Mouse (Mus musculus): ENCODE results near the gene Rufy4.

Rufy4 gene

DNA sequence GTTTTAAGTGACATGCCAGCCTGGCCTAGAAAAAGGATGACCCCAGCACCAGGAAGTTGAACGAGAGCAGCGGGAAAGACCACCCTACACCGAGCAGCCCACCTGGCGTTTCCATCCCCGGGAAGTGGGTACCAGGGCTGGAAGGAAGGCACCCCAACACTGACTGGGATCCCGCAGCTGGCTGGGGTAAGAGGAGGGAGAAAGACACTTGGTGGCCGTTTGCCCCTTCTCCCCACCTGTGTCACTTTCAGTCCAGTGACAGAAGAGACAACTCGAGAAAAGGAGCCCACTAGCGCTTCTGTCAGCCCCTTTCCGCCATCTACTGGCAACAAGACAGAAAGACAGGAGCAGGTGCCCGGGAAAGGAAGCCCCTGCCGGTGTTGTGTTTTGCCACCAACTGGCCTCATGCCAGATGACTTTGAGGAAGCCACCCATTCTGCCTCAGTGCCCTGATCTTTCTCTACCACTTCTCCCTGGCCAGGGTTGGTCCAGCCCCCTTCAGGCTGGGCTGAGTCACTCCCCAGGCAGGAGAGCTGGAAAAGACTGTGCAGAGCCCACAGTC is at the start of gene Rufy4:
Rufy4 (plus strand) TSS at position 551 of the 562 bp plus-strand sequence.
- DNase-seq, result peak; percentile 81 to 84

DNA sequence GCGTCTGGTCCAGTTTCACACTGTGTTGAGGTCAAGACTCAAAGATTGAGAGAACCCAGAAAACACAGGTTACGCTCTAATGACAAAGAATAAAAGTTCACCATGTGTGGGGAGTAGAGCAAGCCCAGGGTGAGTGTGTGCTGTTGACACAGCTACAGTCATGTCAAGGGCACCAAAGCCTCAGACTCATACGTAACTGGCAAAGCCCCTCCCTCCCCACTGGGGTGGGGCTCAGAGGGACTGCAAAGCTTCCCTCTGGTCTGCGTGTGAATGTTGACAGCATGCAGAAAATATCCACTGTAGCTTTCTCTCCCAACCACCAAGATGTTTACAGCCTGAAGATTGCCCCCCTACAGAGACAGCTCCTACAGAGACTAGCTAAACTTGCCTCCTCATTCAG is 49.1 kb upstream of the Rufy4 start:
- DNase-seq, result no peak

DNA sequence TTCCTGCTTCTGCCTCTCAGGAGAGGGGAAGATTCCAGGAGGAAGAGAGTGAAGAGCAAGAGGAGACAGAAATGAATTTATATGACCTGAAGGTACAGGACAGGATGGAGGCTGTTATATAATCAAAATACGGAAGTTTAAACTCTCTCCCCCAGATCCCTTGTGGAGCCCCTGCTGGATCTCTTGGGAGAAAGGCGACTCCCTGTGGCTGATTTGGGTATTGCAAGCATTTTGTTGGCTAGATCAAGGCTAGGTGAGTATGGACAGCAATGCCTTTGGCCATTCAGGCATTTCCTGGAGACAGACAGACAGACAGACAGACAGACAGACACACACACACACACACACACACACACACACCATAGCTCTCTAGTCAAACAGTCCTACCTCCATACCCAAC is 48.0 kb upstream of the Rufy4 start:
- peak; percentile 62 to 74 for DNase-seq

DNA sequence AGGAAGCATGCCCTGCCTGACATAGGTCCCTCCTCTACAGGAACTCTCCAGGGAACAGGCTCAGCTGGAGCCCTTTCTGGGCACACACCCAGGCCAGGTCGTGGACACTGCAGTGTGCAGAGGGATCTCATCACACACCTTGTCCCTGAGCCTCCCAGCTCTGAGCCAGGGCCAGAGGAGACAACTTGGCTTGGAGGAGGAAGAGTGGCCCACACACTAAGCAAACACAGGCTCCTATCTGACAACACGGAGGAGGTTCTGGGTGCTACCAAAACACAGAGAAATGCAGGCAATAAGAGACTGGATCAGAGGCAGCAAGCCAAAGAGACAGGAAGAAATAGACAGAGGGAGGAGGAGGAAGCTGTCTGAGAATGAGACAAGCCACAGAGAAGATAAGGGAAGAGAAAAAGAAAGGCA is 43.8 kb upstream of the Rufy4 start:
- DNase-seq, result no peak

DNA sequence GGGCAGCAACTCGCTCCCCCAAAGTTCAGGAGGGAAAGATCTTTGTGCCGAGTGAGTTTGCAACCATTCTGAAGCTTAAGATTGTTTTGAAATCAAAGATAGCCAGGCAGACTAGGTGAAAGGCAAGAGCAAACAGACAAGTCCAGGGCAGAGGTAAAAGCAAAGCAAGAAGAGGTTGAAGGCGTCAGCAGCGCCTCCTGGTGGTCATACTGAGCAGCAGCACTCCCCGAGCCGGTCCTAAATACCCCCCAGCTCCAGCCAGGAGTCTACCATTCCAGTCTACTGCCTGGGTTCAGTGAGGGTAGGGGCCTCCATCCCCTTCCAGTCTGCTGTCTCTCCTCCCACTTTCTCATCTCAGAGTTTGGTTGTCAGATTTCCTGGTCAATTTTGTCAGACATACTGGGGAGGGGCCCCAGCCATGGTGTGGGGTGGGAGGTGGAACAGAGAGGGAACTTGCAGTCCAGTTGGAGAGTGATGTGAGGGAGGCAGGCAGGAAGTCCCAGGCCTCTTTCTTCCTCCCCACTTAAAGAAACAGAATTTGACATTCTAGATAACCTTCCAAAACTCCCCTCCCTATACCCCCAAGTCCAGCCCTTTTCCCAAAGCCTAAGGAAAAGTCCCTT is 42.4 kb upstream of the Rufy4 start:
- peak; percentile 32 to 63 for DNase-seq

DNA sequence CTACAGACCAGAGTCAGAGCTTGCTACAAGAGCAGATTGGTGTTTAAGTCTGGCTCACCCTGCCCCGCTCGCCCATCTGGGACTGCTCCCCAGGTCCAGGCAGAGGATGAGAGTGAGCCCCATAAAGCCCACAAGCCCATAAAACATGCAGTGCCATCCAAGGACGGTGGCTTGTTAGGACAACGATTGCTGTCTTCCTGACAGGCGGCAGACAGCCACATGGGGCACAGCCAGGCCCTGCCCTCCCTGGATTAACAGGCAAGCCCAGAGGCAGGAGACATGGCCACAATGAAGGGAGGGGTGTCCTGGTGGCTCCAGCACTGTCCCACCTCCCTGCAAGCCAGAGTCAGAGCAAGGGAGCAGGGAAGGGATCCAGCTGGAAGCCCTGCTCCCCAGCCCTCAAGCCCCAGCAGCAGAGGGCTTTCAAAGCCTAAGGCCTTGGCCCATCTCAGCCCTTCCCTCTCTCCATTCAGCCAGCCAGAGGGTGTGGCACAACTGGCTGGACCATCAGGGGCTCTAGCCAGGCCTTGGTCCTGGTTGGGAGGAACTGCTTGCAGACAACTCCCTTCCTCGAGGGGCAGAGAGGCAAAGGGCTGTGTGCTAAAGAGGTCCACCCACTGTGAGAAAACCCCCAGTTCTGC is 41.2 kb upstream of the Rufy4 start:
- no peak for DNase-seq

DNA sequence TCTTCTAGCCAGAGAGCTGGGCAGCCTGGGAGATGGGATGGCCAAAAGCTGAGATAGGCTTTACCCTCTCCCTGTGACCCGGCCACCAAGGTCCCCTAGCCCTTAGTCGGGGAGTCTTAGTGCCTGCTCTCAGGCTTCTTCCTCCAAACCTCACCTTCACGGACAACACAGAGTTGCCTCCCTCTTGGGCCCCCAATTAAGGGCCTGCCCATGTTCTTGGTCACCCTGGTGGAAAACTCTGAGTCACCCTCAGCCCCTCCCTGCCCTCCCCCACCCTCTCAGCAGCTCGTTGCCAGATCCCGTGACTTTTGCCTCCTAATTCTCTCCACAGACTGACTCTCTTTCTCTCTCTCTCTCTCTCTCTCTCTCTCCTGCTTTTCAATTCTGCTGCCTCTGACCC is 40.6 kb upstream of the Rufy4 start:
- DNase-seq, result no peak

DNA sequence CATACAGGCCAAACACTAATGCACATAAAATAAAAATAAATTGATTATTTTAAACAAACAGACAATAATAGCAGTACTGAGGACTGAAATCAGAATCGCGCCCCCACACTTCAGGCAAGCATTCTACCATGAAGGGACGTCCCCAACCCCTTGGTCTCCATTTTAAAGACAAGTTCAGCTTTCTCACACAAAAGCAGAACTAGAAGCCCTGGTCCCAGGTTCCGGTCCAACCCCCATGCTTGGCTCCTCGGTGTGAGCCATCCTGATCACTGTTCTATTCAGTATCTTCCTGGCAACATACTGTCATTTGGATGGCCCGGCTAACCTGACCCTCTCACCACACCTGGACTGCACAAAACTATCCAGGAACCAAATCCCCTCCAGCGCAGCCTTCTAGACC is 39.8 kb upstream of the Rufy4 start:
- no peak for DNase-seq

DNA sequence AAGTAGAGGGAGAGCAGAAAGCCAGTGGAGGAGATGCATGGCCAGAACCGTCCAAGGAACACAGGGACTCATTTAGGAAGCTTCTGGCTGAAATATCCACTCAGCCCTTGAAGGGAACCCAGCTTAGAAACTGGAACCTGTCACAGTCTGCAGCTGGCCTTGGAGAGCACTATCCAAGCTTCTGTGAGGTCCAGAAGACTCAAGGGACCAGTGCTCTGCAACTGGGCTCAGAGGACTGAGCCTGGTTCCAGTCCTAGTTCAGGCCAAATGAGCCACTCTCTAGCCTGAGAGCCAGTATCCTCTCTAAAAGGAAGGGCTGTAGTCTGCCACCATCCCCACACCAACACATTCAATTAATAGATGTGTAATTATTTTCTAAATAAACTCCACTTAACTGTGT is 36.8 kb upstream of the Rufy4 start:
- no peak for DNase-seq

DNA sequence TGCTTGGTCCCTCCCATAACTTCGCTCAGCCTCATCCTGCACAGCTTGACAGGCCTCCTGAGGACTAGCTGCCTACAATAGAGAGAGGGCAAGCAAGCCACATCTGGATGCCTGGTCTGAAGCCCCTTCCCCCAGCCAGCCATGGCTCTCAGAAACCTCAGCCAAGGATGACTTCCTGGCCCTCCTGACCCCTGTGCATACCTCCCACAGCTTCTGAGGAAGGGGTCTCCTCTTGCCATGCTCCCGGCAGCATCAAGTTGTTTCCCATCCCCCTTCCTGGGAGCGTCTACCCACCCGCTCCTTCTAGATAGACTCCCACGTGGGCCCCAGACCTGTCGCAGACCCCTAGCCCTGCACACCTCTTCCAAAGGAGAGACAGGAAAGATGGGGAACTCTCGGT is 35.0 kb upstream of the Rufy4 start:
- DNase-seq, result no peak

DNA sequence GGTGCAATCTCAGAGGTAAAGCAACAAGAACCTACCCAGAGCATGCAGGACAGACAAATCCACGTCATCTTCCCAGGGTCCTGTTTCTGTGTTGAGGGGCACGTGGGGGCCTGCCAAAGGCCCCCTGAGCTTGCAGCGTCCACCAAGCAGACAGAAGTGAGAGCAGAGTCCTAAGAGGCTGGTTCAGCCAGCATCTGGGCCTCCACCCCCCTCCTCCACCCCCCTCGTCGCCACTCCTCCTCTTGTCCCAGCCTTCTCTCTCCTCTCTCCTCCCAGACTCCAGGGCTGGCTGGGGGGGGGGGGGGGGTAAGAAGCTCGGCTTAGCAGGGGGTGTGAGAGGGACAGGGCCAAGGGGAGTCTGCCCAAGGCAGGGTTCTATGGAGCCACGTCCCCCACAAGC is 34.2 kb upstream of the Rufy4 start:
- DNase-seq, result no peak

DNA sequence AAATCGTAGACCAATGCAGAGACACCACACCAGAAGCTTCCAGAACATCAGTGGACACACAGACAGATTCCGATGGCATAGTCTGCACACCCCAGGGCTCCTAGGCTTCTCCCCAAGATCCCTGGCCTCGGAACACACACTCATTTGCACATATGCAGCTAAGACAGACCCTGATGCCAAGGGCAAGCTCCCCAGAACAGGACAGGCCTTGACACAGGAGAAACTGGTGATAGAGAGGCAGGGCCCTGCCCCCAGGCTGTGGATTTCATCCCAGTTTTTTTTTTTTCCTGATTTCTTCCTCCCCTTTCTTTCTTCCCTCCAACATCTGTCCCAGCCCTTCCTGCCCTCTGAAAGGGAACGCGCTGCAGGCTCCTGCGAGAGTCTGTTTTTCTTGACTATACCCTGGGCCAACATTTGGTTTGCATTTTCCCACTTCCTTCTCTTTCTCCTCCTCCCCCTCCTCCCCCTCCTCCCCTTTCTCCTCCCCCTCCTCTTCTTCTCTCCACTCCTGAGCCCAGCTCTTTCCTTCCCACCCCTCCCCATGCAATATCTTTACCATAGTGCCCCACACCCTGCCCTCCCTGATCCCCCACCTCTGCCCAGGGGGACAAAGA is 33.6 kb upstream of the Rufy4 start:
- DNase-seq, result no peak

DNA sequence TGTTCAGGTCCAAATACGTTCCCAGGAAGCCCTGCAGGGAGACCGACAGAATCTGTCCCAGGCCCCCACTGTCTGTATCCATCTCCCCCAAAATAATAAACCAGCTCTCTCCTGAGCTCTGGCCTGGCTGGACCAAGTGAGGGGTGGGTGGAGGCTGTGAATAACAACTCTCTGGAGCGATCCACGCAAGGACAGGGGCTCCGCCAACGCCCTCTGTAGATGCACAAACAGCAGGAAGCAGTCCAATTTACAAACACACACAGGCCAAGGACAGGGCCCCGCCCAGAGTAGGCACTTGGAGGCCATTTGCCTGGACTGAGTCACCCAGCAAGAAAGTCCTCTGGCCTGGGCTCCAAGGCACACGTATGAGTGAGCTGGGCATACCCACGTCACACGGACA is 33.1 kb upstream of the Rufy4 start:
- DNase-seq, result no peak

DNA sequence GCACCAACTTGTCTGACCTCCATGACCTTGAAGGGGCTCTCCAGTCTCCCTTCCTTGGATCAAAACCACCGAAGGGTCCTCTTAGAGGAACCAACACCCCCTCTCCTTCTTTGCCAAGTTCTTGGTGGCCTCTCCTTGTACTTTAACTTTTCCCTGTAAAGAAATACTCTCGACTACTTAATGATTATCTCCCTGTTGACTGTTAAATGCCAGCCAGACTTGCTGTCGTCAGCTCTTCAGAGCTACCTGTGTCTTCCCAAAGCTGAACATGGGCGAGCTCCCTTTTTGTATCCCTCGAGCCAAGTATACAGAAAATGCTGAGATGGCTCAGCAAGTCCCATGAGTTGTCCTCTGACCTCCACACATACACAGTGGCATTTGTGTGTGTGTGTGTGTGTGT is 31.9 kb upstream of the Rufy4 start:
- DNase-seq, result no peak

DNA sequence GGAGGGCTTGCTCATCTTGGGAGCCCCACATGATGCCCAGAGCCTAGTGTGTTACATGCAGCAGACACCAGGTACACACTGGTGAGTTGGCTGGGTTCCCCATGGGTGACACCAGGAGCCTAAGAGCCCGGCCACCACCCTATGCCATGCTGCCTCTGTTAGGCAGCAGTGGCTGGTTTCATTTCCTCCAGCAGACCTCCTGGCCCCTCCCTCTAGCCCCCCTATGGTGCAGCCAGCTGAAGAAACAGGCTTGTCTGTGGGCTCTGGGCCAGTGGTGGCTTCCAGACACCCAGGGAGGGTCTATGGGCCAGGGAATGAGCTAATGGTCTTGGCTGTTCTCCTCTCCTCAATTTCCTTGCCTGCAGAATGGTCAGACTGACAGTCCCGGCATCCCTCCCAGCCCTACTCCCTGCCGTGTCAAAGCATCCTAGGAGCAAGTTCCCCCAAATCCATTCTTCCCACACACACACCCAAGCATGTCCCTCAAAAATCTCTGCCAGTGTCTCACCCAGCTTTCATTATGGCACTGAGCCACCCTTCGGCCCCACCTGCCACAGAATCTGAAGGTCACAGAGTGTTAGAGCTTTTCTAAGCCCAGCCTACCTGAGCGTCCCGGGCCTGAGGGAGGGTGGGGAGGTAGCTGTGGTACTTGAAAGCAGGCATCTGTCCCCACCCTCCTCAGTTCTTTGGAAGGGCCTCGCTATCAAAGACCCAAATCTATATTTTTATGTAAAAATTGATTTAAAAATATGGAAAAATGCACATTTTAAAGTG is 30.7 kb upstream of the Rufy4 start:
- DNase-seq, result peak; percentile 79 to 91

DNA sequence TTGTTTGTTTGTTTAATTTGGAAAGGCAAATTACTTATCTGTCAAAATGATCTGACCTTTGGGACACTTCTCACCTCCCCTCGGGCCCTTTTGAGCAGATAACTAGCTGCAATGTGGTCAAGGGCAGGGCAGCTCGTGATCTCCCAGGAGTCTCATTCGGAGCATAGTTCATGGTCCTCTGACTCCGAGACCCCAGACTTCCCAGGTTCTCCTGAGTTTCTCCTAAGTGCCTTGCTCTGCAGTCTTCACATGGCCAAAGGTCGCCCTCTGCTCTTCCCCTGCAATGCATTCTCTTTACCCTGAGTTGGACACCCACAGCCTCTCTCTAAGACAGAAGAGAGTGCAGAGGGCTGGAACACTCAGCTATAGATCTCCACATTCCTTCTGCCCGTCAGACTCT is 30.0 kb upstream of the Rufy4 start:
- DNase-seq, result no peak

DNA sequence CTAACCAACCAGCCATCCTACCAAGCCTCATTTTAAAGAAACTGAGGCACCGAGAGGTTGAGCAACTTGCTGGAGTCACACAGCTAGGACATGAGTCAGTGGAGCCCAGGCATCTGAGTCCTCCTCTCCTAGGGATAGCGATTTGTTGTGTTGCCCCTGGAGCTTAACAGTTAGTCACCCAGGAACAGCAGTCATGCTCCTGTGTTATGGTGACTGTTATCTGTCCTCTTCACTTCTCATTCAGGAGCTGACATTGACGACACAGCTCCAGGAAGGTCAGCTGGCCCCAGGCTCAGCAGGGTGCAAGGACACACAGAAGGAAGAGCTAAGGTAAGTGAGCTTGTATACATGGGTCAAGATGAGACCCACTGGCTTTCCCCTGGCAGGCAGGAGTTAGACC is 29.6 kb upstream of the Rufy4 start:
- DNase-seq, result no peak

DNA sequence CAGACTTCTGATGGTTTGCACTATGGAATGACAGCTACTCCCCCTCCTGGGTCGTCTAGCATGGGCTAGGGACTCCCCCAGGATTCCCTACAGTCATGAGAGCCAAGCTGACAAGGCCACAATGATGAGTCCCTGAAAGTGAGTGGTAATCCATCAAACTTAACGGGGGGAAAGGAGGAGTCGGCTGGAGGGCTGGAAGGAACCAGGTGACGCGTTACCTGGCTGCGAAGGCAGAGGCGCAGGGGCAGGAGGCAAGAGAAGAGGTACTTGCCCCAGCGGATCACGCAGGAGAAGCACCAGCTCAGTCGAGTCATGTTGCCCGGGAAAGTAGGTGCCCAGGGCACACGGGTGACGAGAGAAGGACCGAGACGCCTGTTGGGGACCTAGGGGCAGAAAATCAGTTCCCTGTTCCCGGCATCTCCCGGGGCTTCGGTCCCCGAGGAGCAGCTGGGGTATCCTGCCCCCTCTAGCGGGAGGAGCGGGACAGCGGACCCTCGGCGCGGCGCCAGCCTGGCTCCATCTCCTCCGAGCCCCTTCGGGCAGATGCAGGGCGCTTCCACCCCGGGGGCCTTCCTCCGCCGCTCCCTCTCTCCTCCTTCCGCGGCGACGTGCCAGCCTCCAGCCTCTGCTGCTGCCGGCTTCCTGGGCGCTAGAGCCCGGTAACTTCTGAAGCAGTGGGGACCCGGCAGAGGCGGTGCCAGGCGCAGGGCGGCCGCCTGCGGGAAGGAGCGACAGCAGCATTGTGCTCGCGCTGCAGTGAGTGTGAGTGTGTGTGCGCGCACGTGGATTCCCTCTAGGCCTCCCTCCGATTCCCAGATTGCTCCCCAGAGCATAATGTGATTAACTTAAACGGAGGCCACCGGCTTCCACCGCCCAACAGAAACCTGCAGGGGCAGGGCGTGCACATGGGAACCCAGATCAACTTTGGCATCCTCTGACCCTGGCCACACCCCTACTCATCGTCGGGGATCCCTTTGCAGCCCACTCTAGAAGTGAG is 27.0 kb upstream of the Rufy4 start:
- peak; percentile 43 to 47 for DNase-seq

DNA sequence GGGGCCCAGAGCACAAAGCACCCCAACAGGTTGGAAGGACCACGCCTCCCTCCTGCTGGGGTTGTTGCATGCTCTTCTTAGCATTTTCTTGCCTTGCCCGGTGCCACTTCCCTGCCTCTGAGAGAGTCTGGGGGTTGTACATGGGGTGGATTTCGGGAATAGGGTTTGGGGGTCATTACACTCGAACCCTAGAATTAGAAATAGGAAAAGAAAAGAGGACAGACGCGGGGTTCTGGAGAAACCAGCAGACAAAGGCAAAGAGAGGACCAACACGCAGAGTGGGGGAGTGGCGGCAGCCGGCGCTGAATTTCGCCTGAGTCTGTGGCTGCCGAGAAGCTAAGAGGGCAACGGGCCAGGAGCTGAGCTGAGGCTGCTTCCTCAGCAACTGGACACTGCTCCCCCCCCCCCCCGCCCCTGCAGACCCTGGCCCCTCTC is 26.3 kb upstream of the Rufy4 start:
- DNase-seq, result peak; percentile 56 to 74

DNA sequence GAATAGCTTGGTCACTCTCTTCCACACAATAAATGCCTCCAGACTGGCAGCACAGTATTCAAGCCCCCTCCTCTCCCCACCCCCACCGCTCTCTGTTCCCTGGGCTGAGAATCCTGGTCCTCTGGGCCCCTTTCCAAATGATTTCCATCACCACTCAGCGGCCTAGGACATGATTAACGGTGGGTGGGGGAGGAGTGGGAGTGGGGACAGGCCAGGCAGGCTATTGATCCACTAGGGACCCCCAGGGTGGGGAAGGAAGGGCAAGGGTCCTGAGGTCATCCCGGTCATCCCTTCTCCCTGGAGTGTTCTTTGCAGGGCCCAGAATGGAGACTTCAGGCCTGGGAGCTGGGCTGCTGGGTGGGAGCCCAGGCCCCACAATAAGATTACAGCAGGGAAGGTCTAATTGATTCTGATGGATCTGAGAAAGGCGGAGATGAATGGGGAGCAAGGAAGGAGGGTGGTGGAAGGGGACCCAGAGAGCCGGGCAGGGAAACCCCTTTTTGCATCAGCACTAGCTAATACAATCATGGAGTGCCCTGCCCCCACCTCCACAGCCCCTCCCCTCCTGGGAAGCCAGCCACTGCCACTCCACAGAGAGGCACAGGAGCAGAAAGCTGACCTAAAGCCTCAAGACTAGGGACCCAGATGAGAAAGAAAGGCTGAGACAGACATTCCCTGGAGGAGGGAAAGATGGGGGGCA is 21.5 kb upstream of the Rufy4 start:
- no peak for DNase-seq

DNA sequence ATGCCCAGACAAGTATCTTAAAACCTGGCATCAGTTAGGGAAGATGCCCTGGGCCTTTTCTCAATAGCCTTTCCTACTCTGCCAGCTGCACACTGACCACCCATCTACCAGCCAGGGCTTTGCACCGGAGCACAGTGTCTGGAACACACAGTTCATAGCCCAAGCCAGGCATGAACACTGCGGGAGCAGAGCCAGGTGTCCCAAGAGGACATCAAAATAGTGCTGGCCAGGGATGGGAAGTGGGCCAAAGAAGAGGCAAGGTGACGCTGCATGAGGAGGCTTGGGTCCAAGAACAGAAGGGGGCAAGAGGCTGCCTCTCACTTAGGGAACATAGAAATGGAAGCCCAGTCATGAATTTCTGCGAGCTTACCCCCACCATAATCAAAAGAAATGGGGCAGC is 19.7 kb upstream of the Rufy4 start:
- peak; percentile 53 to 54 for DNase-seq
